Mouse (Mus musculus) MEL (cell line): Measurements from ENCODE around the gene Cyp17a1. TPM values are rescaled to one million over a fixed set of nuclear protein-coding genes. Genes with fewer than 3 reads are reported as not detected.

ENCODE experiments used
- DNase-seq: peaks from one replicate; pipeline ENCODE4 v3.0.0; 2011; ENCODE audit warnings: low read depth, low spot score
- H3K27ac ChIP-seq: 2 replicates; pipeline ENCODE4 v1.5.1; 2012; ENCODE audit warnings: low read depth, mild to moderate bottlenecking, control low read depth, low read length, moderate library complexity; ENCODE audit not compliant: control insufficient read depth
- H3K27me3 ChIP-seq, 2 experiments: fragments of 150-350 bp in 1 of 2; sonication (generic) in 1 of 2; 2 replicates each; pipeline ENCODE4 v1.6.1; 2012; ENCODE audit warnings: low read length in 2 of 2, mild to moderate bottlenecking in 2 of 2, improper control_type of control experiment in 1 of 2, moderate library complexity in 1 of 2; ENCODE audit not compliant: insufficient read depth in 2 of 2, control insufficient read depth in 1 of 2
- H3K36me3 ChIP-seq, 2 experiments: 2 replicates each; pipeline ENCODE4 v1.6.1; 2012 to 2014; ENCODE audit warnings: low read length in 2 of 2, improper control_type of control experiment in 1 of 2, inconsistent platforms in 1 of 2, mild to moderate bottlenecking in 1 of 2; ENCODE audit not compliant: insufficient read depth in 2 of 2, control insufficient read depth in 1 of 2
- H3K4me1 ChIP-seq, 2 experiments: fragments of 150-350 bp in 1 of 2; sonication (generic) in 1 of 2; 2 replicates each; pipeline ENCODE4 v1.6.1; 2012; ENCODE audit warnings: low read length in 2 of 2, improper control_type of control experiment in 1 of 2, mild to moderate bottlenecking in 1 of 2; ENCODE audit not compliant: insufficient read depth in 2 of 2, control insufficient read depth in 1 of 2
- H3K4me3 ChIP-seq, 2 experiments: fragments of 150-350 bp in 1 of 2; sonication (generic) in 1 of 2; 2 replicates each; pipeline ENCODE4 v1.5.1; 2012; ENCODE audit warnings: low read depth in 2 of 2, low read length in 2 of 2, mild to moderate bottlenecking in 2 of 2, moderate library complexity in 2 of 2, control low read depth in 1 of 2, improper control_type of control experiment in 1 of 2; ENCODE audit not compliant: control insufficient read depth in 1 of 2, insufficient read depth in 1 of 2
- H3K79me2 ChIP-seq: 2 replicates; pipeline ENCODE4 v1.6.1; 2012; ENCODE audit warnings: mild to moderate bottlenecking, low read length, moderate library complexity; ENCODE audit not compliant: control insufficient read depth, poor library complexity, insufficient read depth
- H3K9ac ChIP-seq: 2 replicates; pipeline ENCODE4 v1.6.1; 2012; ENCODE audit warnings: low read depth, mild to moderate bottlenecking, control low read depth, low read length, moderate library complexity; ENCODE audit not compliant: control insufficient read depth, poor library complexity, severe bottlenecking
- H3K9me3 ChIP-seq: fragments of 150-350 bp; sonication (generic); replicated peaks from 2 replicates; pipeline ENCODE4 v1.6.1; 2012; ENCODE audit warnings: mild to moderate bottlenecking, low read length, improper control_type of control experiment, moderate library complexity; ENCODE audit not compliant: insufficient read depth
- BHLHE40 ChIP-seq: IDR thresholded peaks from 2 replicates; pipeline ENCODE4 v1.6.1; 2012; ENCODE audit warnings: low read depth, mild to moderate bottlenecking, inconsistent platforms, low read length, improper control_type of control experiment, borderline replicate concordance
- CHD1 ChIP-seq: IDR thresholded peaks from 2 replicates; pipeline ENCODE4 v1.6.1; 2012; ENCODE audit warnings: low read depth, mild to moderate bottlenecking, inconsistent platforms, low read length, improper control_type of control experiment
- CTCF ChIP-seq, 3 experiments: IDR thresholded peaks in 2 of 3; conservative IDR thresholded peaks in 1 of 3; 2 replicates each; pipeline ENCODE4 v1.5.1; 2011 to 2012; ENCODE audit warnings: low read length in 3 of 3, low read depth in 2 of 3, mild to moderate bottlenecking in 2 of 3, improper control_type of control experiment in 1 of 3, inconsistent platforms in 1 of 3, mixed read lengths in 1 of 3, moderate library complexity in 1 of 3; ENCODE audit not compliant: control insufficient read depth in 1 of 3, insufficient read depth in 1 of 3, poor library complexity in 1 of 3, severe bottlenecking in 1 of 3
- E2F4 ChIP-seq: IDR thresholded peaks from 2 replicates; pipeline ENCODE4 v1.6.1; 2011; ENCODE audit warnings: low read depth, low read length, improper control_type of control experiment, borderline replicate concordance
- ETS1 ChIP-seq: IDR thresholded peaks from 2 replicates; pipeline ENCODE4 v1.6.1; 2012; ENCODE audit warnings: low read depth, mild to moderate bottlenecking, inconsistent platforms, low read length, improper control_type of control experiment, moderate library complexity
- HCFC1 ChIP-seq: IDR thresholded peaks from 2 replicates; pipeline ENCODE4 v1.6.1; 2012; ENCODE audit warnings: low read depth, mild to moderate bottlenecking, inconsistent platforms, low read length, improper control_type of control experiment, moderate library complexity
- MAFK ChIP-seq: IDR thresholded peaks from 2 replicates; pipeline ENCODE4 v1.6.1; 2011; ENCODE audit warnings: low read depth, mild to moderate bottlenecking, low read length, improper control_type of control experiment, borderline replicate concordance
- MAX ChIP-seq: IDR thresholded peaks from 2 replicates; pipeline ENCODE4 v1.6.1; 2011; ENCODE audit warnings: low read length, improper control_type of control experiment
- MAZ ChIP-seq: IDR thresholded peaks from 2 replicates; pipeline ENCODE4 v1.6.1; 2012; ENCODE audit warnings: low read depth, mild to moderate bottlenecking, inconsistent platforms, low read length, improper control_type of control experiment
- NELFE ChIP-seq: IDR thresholded peaks from 2 replicates; pipeline ENCODE4 v1.6.1; 2011; ENCODE audit warnings: low read depth, low read length, improper control_type of control experiment
- NRF1 ChIP-seq: IDR thresholded peaks from 2 replicates; pipeline ENCODE4 v1.6.1; 2014; ENCODE audit warnings: low read depth, mild to moderate bottlenecking, inconsistent platforms, low read length, improper control_type of control experiment, moderate library complexity; ENCODE audit not compliant: poor library complexity, insufficient read depth, severe bottlenecking
- POLR2A ChIP-seq, 2 experiments: IDR thresholded peaks; 2 replicates each; pipeline ENCODE4 v1.6.1; 2011 to 2012; ENCODE audit warnings: low read length in 2 of 2, mild to moderate bottlenecking in 2 of 2, control low read depth in 1 of 2, improper control_type of control experiment in 1 of 2, low read depth in 1 of 2, moderate library complexity in 1 of 2; ENCODE audit not compliant: control insufficient read depth in 1 of 2, insufficient read depth in 1 of 2, poor library complexity in 1 of 2
- POLR2AphosphoS5 ChIP-seq: IDR thresholded peaks from 2 replicates; pipeline ENCODE4 v1.6.1; 2012; ENCODE audit warnings: low read depth, borderline replicate concordance, mild to moderate bottlenecking, inconsistent platforms, low read length, moderate library complexity, mixed read lengths
- TAL1 ChIP-seq: IDR thresholded peaks from 2 replicates; pipeline ENCODE4 v1.6.1; 2012; ENCODE audit warnings: mild to moderate bottlenecking, inconsistent platforms, low read length, moderate library complexity, mixed read lengths
- USF2 ChIP-seq, 2 experiments: IDR thresholded peaks; 2 replicates each; pipeline ENCODE4 v1.6.1; 2011 to 2012; ENCODE audit warnings: improper control_type of control experiment in 2 of 2, low read length in 2 of 2, borderline replicate concordance in 1 of 2, inconsistent platforms in 1 of 2, low read depth in 1 of 2, mild to moderate bottlenecking in 1 of 2; ENCODE audit not compliant: insufficient read depth in 1 of 2
- ZKSCAN1 ChIP-seq: IDR thresholded peaks from 2 replicates; pipeline ENCODE4 v1.6.1; 2012; ENCODE audit warnings: low read depth, mild to moderate bottlenecking, inconsistent platforms, low read length, improper control_type of control experiment, moderate library complexity
- ZMIZ1 ChIP-seq: IDR thresholded peaks from 2 replicates; pipeline ENCODE4 v1.6.1; 2012; ENCODE audit warnings: low read depth, mild to moderate bottlenecking, inconsistent platforms, low read length, improper control_type of control experiment, moderate library complexity
- polyA plus RNA-seq, 2 experiments: library from polyadenylated mRNA; stranded (reverse) in 1 of 2; unstranded in 1 of 2; fragments of >175 nt in 1 of 2; fragments of >200 nt in 1 of 2; gene quantifications; 2 replicates each; pipeline versions ENCODE4 v1.2.1 to v1.2.4; 2012; ENCODE audit warnings: low replicate concordance in 2 of 2, low read depth in 1 of 2; ENCODE audit not compliant: insufficient read length in 2 of 2, insufficient read depth in 1 of 2, missing spikeins in 1 of 2
- total RNA-seq: library from RNA; depleted of rRNA; stranded (reverse); fragments of 300-350 nt; gene quantifications from 2 replicates; pipeline ENCODE4 v1.2.3, GENCODE M21; 2012; rRNA removed

The Cyp17a1 gene
- total and polyA plus RNA-seq, 3 experiments, result not detected

GRCm38 (mm10) chr19:46617361-46617760 lies 55.6 kb downstream of the Cyp17a1 start:
- no peak overlapping the region for H3K27ac ChIP-seq
- no peaks in the 10 kb centered on the region for H3K79me2 ChIP-seq
- peaks cover 0 to 7% of the 10 kb centered on the region in 2 experiments; a peak in 2 of 4 replicates for H3K36me3 ChIP-seq
- DNase-seq, result no peak
- no peak overlapping the region for H3K9ac ChIP-seq
- no peak for TF ChIP-seq E2F4
- no peak for TF ChIP-seq TAL1
- TF ChIP-seq CHD1, result no peak
- TF ChIP-seq ZMIZ1, result no peak
- no peak for TF ChIP-seq NRF1
- no peak for TF ChIP-seq USF2 (IDR thresholded peaks at IDR 0.05; ENCODE audit: borderline replicate concordance in 1 of 2, insufficient read depth in 1 of 2, low read depth in 1 of 2, low read length in 2 of 2)
- no peak for TF ChIP-seq BHLHE40
- TF ChIP-seq POLR2A (IDR thresholded peaks at IDR 0.05; ENCODE audit: control insufficient read depth in 1 of 2, insufficient read depth in 1 of 2, low read depth in 1 of 2, low read length in 2 of 2, poor library complexity in 1 of 2), result no peak
- TF ChIP-seq ETS1, result no peak
- no peak for TF ChIP-seq HCFC1
- no peak for TF ChIP-seq MAZ
- no peak for TF ChIP-seq NELFE
- TF ChIP-seq POLR2AphosphoS5, result no peak
- TF ChIP-seq MAX, result no peak
- TF ChIP-seq ZKSCAN1, result no peak
- TF ChIP-seq CTCF (IDR thresholded peaks at IDR 0.05 in 2 of 3, conservative IDR thresholded peaks at IDR 0.05 in 1 of 3; ENCODE audit: control insufficient read depth in 1 of 3, insufficient read depth in 1 of 3, low read depth in 2 of 3, low read length in 3 of 3, poor library complexity in 1 of 3, severe bottlenecking in 1 of 3), result no peak
- no peak for TF ChIP-seq MAFK
- no peaks in the 10 kb centered on the region for H3K27me3 ChIP-seq
- no peak overlapping the region for H3K4me3 ChIP-seq
- H3K9me3 ChIP-seq, result no peaks in the 10 kb centered on the region
- no peaks in the 10 kb centered on the region for H3K4me1 ChIP-seq

Other genes with a start within 250 kb of the Cyp17a1 start
- gene Trim8, start 171.5 kb downstream of the Cyp17a1 start, total RNA-seq, result 19.1 and 21.2 TPM in 2 replicates
- gene Trim8, start 171.5 kb downstream of the Cyp17a1 start, polyA plus RNA-seq, result 10 to 100 TPM in 1 of 2 experiments, not detected in 1; 57.2 TPM
- 62.4 and 74.8 TPM in 2 replicates for gene Arl3, start 100.0 kb downstream of the Cyp17a1 start, total RNA-seq
- gene Arl3, start 100.0 kb downstream of the Cyp17a1 start, polyA plus RNA-seq, result 100 to 1,000 TPM in 1 of 2 experiments, not detected in 1; 123 TPM
- gene Sfxn2, start 99.8 kb downstream of the Cyp17a1 start, total RNA-seq, result 16.1 and 20.3 TPM in 2 replicates
- gene Sfxn2, start 99.8 kb downstream of the Cyp17a1 start, polyA plus RNA-seq, result 10 to 100 TPM; 21.2 to 36.6 TPM
- 47.0 and 52.9 TPM in 2 replicates for gene Wbp1l, start 74.1 kb downstream of the Cyp17a1 start, total RNA-seq
- 10 to 100 TPM in 1 of 2 experiments, not detected in 1; 70.0 TPM for gene Wbp1l, start 74.1 kb downstream of the Cyp17a1 start, polyA plus RNA-seq
- gene Borcs7, start 16.7 kb upstream of the Cyp17a1 start, total RNA-seq, result 4.1 and 5.1 TPM in 2 replicates
- 10 to 100 TPM in 1 of 2 experiments, not detected in 1; 11.1 TPM for gene Borcs7, start 16.7 kb upstream of the Cyp17a1 start, polyA plus RNA-seq
- 17.0 and 22.8 TPM in 2 replicates for gene As3mt, start 34.3 kb upstream of the Cyp17a1 start, total RNA-seq
- gene As3mt, start 34.3 kb upstream of the Cyp17a1 start, polyA plus RNA-seq, result 10 to 100 TPM in 1 of 2 experiments, not detected in 1; 52.2 TPM
- gene Cnnm2, start 88.4 kb upstream of the Cyp17a1 start, total RNA-seq, result 4.0 and 5.7 TPM in 2 replicates
- gene Cnnm2, start 88.4 kb upstream of the Cyp17a1 start, polyA plus RNA-seq, result 10 to 100 TPM in 1 of 2 experiments, not detected in 1; 10.7 TPM